Mouse (Mus musculus) heart, adult 2 months (tissue): ENCODE data around the gene Atrip.
A peak's percentile ranks its signal among the peaks of the same experiment; 100 is the strongest.

Experiments used
- CTCF ChIP-seq: fragments of 200-600 bp; IDR thresholded peaks from 2 replicates; pipeline ENCODE4 v1.8.1; 2022; ENCODE audit warnings: antibody characterized with exemption, mild to moderate bottlenecking, moderate library complexity
- EP300 ChIP-seq: fragments of 200-500 bp; IDR thresholded peaks from 2 replicates; pipeline ENCODE4 v1.6.1; 2011; ENCODE audit warnings: low read depth, low read length, control low read depth; ENCODE audit not compliant: insufficient read depth
- POLR2A ChIP-seq: fragments of 200-500 bp; IDR thresholded peaks from 2 replicates; pipeline ENCODE4 v1.6.1; 2011; ENCODE audit warnings: mild to moderate bottlenecking, low read depth, low read length, control low read depth; ENCODE audit not compliant: insufficient read depth

- TF ChIP-seq CTCF = no peak
- TF ChIP-seq EP300 = no peak
- peak; percentile 82 for TF ChIP-seq POLR2A
Measured at GRCm38 (mm10) chr9:109073661-109074573, at the start of gene Atrip.
